ENCODE assay signal across 8 mouse cellular contexts in genomic region chr5:135669741-135670275, GRCm38 (mm10). TPM values are rescaled to one million over a fixed set of nuclear protein-coding genes. Genes with fewer than 3 reads are reported as not detected.
DNase-seq lines count a peak whose midpoint lies in the region; ATAC-seq and TF ChIP-seq lines count a peak whose summit lies in the region.

Por (plus strand) TSS chr5:135670033.

- no peak within 1 kb of the TSS for H3K4me2 ChIP-seq in hindbrain, embryonic 15.5 days
- peak within 1 kb of the TSS; percentile 71 for H3K4me2 ChIP-seq in myocyte (ENCODE audit: low read depth)

- H3ac ChIP-seq in myocyte (ENCODE audit: control insufficient read depth, insufficient read length) = no peak within 1 kb of the TSS

- no peak within 1 kb of the TSS for H3K27ac ChIP-seq in hindbrain, embryonic 15.5 days (replicated peaks)
- no peak within 1 kb of the TSS for H3K27ac ChIP-seq in liver, adult 2 months (replicated peaks; ENCODE audit: insufficient read depth, low read depth, low read length)

- TF ChIP-seq CTCF in liver, adult 2 months (IDR thresholded peaks at IDR 0.05; ENCODE audit: low read depth, low read length) = no peak

- no peaks in the 10 kb centered on the region for H3K27me3 ChIP-seq in hindbrain, embryonic 15.5 days
- H3K27me3 ChIP-seq in liver, adult 2 months (ENCODE audit: control insufficient read depth, insufficient read depth, low read length) = no peaks in the 10 kb centered on the region
- no peaks in the 10 kb centered on the region for H3K27me3 ChIP-seq in myocyte (ENCODE audit: control insufficient read depth, insufficient read depth, insufficient read length)

- no peaks in the 10 kb centered on the region for H3K79me2 ChIP-seq in liver, adult 2 months (ENCODE audit: control insufficient read depth, insufficient read depth, low read length)
- H3K79me2 ChIP-seq in myocyte (ENCODE audit: control insufficient read depth, insufficient read depth) = no peaks in the 10 kb centered on the region

- peaks cover 14% of the 10 kb centered on the region for H3K4me1 ChIP-seq in hindbrain, embryonic 15.5 days (replicated peaks)
- peaks cover 8% of the 10 kb centered on the region for H3K4me1 ChIP-seq in liver, adult 2 months (ENCODE audit: control insufficient read depth, insufficient read depth, low read length)

- no peak for TF ChIP-seq POLR2A in liver, adult 2 months (IDR thresholded peaks at IDR 0.05; ENCODE audit: extremely low read depth, insufficient read depth, low read length)
- peak; percentile 28 for TF ChIP-seq POLR2A in myocyte (IDR thresholded peaks at IDR 0.05; ENCODE audit: insufficient read length, low read depth)

- WGBS in hindbrain, embryonic 15.5 days = 24% methylated on average over 9 of the region's 9 CpGs
- 77% methylated on average over 9 of the region's 9 CpGs for WGBS in liver, adult 2 months

- H3K9me3 ChIP-seq in hindbrain, embryonic 15.5 days = 0 out of 2 replicates have a peak, but pooled peaks cover 4% of the 10 kb centered on the region

- no peak for ATAC-seq in hindbrain, embryonic 15.5 days (ENCODE audit: low FRiP score, low read depth)

- no peak within 1 kb of the TSS for H3K4me3 ChIP-seq in hindbrain, embryonic 15.5 days
- no peak within 1 kb of the TSS for H3K4me3 ChIP-seq in liver, adult 2 months (ENCODE audit: insufficient read depth, low read depth, low read length)
- peak within 1 kb of the TSS; percentile 23 for H3K4me3 ChIP-seq in myocyte

- peak; percentile 93 for DNase-seq in heart, adult 11 months
- DNase-seq in heart, adult 9 months (ENCODE audit: low spot score in 2 of 2) = no peak
- no peak for DNase-seq in adrenal gland, postnatal 10 days
- DNase-seq in gastrocnemius, adult 18-20 months (ENCODE audit: low spot score) = no peak
- DNase-seq in liver, adult 2 months (ENCODE audit: extremely low read depth, low read depth, low spot score) = no peak
- no peak for DNase-seq in cerebellum, adult 11-12 months

- no peaks in the 10 kb centered on the region for H3K36me3 ChIP-seq in hindbrain, embryonic 15.5 days
- no peaks in the 10 kb centered on the region for H3K36me3 ChIP-seq in liver, adult 2 months (ENCODE audit: control insufficient read depth, insufficient read depth, low read length)
- H3K36me3 ChIP-seq in myocyte (ENCODE audit: control insufficient read depth, insufficient read depth) = no peaks in the 10 kb centered on the region

- no peak within 1 kb of the TSS for H3K9ac ChIP-seq in hindbrain, embryonic 15.5 days
- H3K9ac ChIP-seq in liver, adult 2 months (ENCODE audit: low read depth, low read length) = no peak within 1 kb of the TSS

TF ChIP-seq in myocyte, 11 proteins besides CTCF, POLR2A, EP300 and RAD21:
- TF ChIP-seq MYOG (IDR thresholded peaks at IDR 0.05; ENCODE audit: control insufficient read depth in 1 of 3, insufficient read depth in 1 of 3, insufficient read length in 2 of 3, low read depth in 2 of 3) = no peak
- TF ChIP-seq REST (IDR thresholded peaks at IDR 0.05; ENCODE audit: insufficient read depth, insufficient read length) = no peak
- no peak for TF ChIP-seq MYOD1 (IDR thresholded peaks at IDR 0.05; ENCODE audit: control insufficient read depth in 1 of 3, insufficient read length in 2 of 3, low read depth in 2 of 3)
- no peak for TF ChIP-seq POLR2AphosphoS2 (IDR thresholded peaks at IDR 0.05; ENCODE audit: insufficient read length, low read depth)
- TF ChIP-seq MAX (IDR thresholded peaks at IDR 0.05; ENCODE audit: low read depth) = no peak
- no peak for TF ChIP-seq USF1 (IDR thresholded peaks at IDR 0.05; ENCODE audit: low read depth)
- no peak for TF ChIP-seq TCF3 (IDR thresholded peaks at IDR 0.05; ENCODE audit: insufficient read length, low read depth)
- no peak for TF ChIP-seq E2F4 (IDR thresholded peaks at IDR 0.05; ENCODE audit: insufficient read depth)
- TF ChIP-seq CEBPB (IDR thresholded peaks at IDR 0.05; ENCODE audit: insufficient read depth, poor library complexity, severe bottlenecking) = no peak
- TF ChIP-seq TCF12 (IDR thresholded peaks at IDR 0.05; ENCODE audit: insufficient read depth, poor library complexity, severe bottlenecking) = no peak
- TF ChIP-seq SRF (IDR thresholded peaks at IDR 0.05; ENCODE audit: control insufficient read depth, insufficient read length, low read depth) = no peak

RNA-seq across cellular contexts. Expression of gene Por, which starts in this region (rescaled TPM):
- total RNA-seq in adrenal gland, postnatal 10 days (2021) = 100 to 1,000 TPM; 175 to 226 TPM
- total RNA-seq in gastrocnemius, adult 18-20 months (2021) = 10 to 100 TPM; 30.3 to 35.6 TPM
- polyA plus RNA-seq in hindbrain, embryonic 15.5 days (2015; fragmentation: Nextera tagmentation; extraction: Ambion mirVana) = 96.4 and 106 TPM in 2 replicates
- 284 and 345 TPM in 2 replicates for total RNA-seq in liver, adult 2 months (2014; rRNA removed)
- polyA plus RNA-seq in liver, adult 2 months (2012; rRNA removed) = 211 and 254 TPM in 2 replicates
- 90.6 TPM for polyA plus RNA-seq in myocyte (2012; fragmentation: generic; extraction: Trizol)
